Mouse (Mus musculus): Measurements from ENCODE around the gene Tfap2a.
A peak's percentile ranks its signal among the peaks of the same experiment; 100 is the strongest.

The Tfap2a gene

DNA sequence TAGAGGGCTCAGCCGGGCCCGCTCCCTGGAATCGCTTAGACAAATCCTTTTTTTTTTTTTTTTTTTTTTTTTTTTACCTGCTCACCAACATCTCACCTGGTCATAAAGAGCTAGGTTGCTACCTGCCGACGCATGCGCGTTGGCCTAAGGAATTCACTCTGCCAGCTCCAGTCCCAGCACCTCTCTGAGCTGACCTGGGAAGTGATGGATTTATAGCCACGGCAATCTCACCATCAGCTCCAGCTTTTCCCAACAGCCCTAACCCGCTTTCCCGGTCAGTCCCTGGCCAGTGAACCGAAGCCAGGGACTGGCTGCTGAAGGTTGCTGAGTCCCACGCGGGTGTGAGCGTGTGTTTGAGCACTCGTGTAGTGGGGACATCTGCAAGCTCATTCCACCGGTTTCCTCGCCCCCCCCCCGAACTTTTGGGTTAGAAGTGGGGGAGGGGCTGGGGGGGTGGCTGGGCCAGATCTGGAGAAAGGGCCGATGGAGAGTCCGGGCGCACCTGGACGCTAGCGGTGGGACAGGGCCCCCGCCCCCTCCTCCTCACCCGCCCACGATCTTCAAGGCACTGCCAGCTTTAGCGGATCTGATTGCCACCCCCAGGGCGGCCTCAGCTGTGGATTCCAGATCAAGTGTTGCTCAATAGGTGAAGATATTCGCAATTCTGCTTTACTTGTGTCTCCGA lies at the start of gene Tfap2a:
Gene Tfap2a, minus strand, starts transcription at position 181 of the 685 bp plus-strand sequence.
- DNase-seq: no peak

DNA sequence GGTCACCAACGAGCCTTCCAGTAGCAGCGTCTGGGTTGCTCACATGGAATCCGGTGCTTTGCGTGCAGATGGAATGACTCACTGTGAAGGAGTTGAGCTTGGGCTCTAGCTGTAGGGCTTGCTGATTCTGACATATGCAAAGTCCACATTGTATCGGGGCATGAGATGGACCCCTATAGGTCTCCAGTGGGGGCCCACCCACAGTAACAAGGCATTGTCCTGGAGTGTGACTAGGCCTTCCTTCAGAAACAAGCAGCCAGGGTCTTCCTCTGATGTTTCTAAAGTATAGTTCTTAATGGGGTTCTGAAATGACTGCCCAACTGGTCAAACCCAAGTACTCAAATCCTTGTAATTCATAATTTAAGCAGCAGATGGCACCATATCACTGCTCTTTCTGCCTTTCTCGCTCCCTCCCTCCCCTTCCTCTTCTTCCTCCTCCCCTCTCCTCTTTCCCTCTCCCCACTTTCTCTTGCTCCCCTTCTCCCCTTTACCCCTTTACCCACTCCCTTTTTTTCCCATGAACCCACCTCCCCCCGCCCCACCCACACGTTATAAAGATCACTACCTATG lies 46.1 kb upstream of the Tfap2a start:
- DNase-seq: peak; percentile 3

DNA sequence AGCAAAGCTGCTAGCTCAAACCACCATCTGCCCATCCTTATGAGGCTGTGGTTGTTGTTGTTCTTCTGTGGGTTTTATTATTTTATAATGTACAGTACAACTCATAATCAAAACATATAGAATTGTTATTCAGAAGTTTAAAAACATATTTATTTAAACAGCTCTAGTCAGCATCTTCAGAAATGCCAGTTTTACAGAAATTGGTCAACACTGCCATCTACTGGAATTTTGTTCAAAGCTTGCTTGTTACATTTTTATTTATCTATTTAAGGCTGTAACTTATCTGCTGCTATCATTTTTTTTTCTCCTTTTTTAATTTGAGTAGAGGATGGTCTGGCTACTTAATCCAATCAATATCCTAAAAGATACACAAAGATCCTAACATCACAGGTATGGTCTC lies 19.8 kb upstream of the Tfap2a start:
- DNase-seq: no peak

DNA sequence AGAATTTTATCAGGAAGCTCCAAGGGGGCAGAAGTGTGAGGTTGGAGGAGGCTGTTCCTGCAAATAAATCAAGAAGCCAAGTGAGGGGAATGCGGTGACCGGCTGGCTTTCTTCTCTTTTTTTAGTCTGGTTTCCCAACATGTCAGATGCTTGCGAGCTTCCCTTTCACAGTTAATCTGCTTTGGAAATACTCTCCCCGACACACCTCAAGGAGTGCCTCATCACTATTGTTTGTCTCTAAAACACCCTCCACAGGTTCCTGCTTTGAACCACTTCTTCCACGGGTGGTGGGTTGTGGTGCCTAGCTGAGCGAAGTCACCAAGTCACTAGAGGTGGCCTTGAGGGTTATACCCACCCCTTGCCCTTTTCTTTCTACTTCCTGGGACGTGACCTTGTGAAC lies 18.2 kb upstream of the Tfap2a start:
- no peak for DNase-seq

DNA sequence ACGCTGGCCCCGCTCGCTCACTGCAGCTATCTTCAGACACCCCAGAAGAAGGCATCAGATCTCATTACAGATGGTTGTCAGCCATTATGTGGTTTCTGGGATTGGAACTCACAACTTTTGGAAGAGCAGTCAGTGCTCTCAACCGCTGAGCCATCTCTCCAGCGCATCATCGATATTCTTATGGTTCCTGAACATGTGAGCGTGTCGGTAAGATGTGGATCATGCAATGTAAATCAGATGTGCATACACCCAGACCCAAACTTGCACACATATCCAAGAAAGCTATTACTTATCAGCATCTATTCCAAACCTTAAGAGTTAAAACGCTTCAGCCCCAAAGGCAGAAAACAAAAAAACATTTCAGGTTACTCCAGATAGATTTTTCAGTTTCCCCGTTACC lies 15.9 kb upstream of the Tfap2a start:
- DNase-seq: no peak

DNA sequence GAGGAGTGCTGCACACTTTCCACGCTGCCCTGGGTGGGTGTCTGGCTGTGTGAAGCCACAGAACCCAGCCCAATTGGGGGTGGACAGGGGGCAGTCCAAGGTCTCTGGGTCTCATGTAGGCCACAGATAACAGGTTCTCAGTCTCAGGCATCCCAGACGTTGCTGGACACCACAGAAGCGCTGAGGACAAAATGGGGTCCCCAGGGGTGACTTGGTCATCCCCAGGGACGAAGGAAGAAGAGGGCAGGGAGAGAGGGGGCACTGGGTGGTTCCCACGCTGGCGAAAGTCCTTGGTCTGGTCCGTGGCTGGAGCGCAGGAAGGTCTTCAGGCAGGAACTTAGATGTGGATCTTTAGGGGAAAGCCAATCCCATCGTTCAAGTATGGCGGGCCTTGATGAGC lies 13.7 kb upstream of the Tfap2a start:
- DNase-seq: no peak

DNA sequence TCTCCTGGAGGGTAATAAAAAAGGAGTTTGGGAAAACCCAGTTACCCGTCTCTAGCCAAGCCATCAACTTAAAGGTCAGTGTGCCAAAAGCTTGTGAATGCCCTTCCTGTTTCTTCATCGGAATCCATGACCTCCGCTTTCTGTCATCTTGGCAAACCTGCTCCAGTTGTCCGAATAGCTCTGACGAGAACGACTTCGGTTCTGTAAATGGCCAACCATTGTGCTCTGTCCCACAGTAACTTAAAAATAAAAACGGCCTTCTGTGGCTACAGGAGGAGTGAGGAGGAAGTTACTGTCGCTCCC lies 11.4 kb upstream of the Tfap2a start:
- no peak for DNase-seq

DNA sequence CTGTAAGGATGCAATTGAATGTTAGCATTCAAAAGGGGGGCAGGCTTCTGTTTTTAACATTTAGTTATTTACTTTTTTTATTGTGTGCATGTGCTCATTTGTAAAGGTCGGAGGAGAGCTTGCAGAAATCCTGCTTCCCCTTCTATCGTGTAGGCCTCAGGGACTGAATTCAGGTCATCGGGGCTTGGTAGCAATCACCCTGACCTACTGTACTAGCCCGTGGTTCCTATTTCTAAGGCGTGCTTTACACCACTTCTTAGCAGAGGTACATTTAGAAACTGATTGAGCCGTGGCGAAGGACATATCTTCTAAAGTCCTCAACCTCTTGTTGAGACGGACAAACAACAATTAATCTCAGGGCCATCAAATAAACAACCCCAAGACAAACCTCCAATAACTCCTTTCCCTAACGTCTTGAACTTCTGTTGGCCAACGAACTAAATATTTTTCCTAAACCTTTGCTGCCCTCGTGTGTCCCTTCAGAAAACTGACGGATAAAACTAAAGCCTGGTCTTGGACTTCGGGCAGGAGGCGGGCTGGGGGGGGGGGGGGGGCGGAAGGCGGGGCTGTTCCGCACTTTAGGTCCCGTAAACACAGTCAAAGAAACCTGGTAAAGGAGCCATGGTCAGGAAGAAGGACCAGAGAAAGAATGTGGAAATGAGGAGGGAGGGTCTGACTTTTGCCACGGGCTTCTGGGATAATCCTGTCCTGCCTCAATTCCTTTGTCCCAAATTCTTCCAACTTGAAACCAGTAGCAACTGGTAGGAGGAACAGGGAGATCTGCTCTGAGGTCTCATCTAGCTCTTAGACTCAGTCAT lies 10.8 kb upstream of the Tfap2a start:
- no peak for DNase-seq

DNA sequence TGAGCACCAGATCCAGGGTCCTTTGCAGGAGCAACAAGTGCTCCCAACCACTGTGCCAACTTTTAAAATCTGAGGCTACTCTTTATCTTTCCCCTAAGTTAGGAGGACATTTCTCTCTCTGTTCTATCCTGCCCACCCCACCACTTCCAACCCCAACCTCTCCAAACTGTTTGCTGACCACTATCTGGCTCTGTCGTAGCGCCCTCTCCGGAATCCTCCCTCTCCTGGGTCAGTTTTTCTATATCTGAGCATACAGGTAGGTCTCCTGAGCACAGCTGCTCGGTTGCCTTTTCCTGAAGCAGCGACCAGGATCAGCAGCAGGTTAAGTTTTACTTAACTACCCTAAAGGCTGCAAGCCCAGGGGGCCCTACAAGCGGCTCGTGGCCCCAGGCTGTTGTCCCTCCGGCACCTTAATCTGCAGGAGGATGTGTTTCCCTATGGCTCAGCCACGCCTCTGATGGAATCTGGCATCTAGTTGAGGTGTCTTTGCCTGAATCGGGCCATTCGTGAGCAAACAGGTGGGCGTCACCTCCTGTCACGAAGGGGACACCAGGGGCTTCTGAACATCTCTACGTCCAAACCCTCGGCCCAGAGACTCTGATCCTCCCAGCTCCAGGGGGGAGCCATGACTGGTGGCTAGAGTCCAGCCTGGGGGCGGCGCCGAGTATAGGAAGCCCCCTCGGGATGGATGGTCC lies 6.1 kb upstream of the Tfap2a start:
- DNase-seq: no peak

DNA sequence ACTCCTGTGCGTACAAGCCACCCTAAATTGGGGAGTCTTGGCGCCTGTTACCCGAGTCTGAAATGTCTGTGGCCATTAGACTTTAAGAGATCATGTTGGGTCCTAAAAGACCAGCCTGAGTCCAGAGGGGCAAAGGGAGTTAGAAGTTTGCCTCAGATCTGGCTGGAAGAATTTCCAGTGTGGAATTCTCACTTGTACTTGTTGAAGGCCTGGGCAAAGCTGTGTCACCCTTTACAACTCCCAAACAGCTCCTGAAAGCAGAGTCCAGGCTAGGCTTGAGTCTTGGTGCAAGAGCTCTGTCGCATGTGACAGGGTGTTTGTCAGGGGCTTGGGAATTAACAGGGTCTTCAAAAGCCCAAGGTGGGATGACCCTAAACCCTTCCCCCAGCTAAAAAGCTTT lies 5.0 kb upstream of the Tfap2a start:
- no peak for DNase-seq

DNA sequence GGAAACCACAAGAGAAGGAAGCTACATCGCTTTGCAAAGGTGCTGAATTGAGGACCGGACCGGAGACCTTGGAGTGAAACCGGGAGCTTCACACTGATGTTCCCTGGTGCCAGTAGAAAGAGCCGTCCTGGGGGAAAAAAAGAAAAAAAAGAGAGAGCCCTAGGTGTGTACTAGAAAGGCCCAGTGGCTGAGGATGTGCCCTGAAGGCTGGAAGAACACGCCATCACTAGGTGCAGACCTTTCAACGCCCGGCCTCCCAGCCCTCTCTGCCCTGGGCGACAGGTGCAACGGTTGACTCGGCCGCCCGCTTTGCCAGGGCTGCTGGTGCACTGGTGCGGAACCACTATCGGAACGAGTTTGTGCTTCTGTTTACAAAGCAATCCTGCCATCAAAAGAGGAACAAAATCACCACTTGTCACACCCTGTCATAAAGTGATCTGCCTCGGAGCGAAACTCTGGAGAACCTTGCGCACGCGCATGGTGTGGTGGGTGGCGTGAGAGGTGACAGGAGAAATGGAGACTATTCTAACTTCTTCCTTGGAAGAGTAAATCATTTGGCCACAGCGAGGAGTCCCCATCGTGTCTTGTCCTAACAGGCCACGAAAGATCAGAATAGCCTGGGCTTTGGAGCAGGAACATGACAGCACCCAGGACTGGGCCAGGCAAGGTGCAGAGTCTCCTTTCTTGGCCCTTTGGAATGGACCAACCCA lies 3.8 kb upstream of the Tfap2a start:
- DNase-seq: no peak

DNA sequence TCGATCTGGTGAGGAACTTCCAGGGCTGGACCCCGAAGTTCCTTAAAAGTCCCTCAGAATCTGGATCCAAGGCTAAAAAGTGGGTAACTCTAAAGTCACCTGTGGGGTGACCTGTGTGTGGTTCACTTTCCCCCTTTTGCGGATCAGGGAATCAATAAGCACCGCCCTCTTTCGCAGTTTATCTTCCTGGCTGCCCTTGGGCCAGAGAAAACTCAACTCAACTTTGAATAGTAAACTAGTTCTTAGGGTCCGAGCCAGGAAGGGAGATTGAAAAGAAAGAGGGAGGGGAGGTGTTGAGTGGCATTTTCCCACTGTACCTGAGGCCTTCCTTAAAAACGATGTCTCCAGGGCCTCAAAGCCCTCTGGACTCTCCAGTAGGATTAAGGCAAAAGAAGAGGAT lies 3.3 kb upstream of the Tfap2a start:
- DNase-seq: no peak

DNA sequence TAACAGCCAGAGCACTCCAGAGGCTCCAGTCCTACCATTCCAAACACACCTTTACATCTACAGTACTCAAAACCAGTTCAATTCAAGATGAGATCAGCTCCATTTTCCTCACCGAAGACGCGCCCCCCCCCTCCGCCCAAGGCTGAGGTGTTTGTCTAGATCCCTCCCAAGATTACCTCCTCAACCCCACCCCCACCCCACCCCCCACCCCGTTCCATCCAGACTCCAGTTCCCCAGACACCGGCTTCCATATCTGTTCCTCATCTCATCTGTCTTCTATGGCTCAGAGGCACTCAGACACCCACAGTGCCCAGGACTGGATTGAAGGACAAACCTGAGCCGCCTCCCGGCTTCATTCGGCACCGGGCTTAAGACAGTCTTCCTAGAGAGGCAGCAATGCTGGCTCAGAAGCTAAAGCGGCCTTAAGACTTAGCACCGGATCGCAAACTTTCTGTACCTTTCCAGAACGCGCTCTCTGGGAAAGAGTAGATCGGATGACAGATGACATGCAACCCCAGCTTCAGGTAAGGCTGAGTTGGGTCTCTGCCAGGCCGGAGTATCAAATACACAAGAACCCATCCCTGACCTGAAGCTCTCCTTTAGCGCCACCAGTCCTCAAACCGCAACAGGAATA lies 2.7 kb upstream of the Tfap2a start:
- DNase-seq: no peak

DNA sequence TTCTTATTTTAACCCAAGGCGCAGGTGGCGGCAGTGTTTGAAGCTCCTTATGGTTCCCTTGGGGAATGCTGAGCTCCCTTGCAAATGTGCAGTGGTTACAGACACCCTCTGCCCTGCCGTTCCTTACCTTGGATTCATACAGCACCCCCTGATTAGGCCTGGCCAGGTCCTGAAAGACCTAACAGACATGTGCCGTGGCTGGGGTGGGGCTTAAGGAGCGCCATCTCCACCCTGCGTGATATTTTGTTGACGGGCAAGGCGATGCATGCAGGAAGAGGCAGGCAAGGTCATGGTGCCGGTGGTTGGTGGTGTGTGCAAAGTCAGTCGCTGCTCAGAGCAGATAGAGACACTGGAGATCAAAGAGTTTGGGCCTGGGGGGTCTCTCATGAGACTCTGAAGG lies 1.7 kb upstream of the Tfap2a start:
- no peak for DNase-seq

DNA sequence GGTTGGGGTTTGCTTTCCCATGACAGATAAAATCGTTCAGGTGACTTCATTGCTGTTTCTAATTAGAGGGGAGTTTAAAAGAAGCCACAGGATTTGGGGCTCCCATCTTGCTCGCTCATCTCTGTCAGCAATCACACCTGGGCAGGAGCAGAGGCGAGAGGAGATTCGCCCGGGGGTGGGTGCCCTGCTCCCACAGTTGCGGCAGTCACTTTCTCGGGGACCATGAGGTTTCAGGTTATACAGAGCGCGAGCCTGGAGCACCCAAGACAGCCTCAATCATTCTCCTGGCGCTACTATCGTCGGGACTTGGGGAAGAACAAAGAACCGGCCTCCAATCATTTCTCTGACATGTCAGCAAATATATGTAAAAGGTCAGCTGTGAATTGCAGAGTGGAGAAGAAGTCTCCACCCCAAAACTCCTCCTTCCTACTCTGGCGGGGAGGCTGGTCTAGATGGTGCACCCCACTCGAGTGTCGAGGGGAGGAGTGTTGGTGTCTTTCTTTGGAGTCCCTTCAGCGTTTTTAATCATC lies 1.0 kb upstream of the Tfap2a start:
- no peak for DNase-seq

DNA sequence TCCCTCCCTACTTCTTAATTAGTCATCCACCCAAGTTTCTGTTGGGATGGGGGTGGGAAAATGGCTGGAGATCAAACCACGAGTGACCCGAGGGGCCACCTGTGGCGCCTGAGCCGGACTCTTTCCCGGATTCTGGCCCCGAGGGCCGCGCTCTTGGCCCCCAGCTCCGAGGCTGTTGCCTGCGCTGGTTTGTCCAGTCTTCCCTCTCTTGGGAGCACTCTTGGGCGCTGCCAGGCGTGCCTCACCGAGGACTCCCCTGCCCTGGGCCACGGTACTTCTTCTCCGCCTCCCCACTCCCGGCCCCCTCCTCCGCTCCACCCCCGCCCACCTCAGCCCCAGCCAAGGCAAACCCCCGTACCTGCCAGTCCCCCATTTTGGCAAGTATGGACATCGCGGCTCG lies 415 bp downstream of the Tfap2a start:
- DNase-seq: no peak

DNA sequence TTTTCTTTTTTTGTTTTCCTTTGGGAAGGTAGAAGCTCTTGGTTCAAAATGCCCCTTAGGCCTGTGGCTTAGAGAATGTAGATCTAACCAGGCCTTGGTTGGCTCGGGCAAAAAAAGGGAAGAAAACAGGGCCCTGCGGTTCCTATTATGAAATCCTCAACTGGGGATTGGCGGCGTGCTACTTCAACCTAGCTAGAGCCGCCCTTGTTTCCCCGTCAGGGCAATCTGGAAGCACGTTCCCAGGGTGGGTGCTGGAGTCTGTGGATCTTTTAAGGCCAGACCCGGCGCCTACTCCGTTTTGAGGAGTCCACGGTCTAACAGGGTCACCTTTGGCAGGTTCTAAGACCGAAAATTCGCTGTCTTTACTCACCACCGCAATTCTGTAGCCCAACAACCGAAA lies 1.1 kb downstream of the Tfap2a start:
- DNase-seq: no peak

DNA sequence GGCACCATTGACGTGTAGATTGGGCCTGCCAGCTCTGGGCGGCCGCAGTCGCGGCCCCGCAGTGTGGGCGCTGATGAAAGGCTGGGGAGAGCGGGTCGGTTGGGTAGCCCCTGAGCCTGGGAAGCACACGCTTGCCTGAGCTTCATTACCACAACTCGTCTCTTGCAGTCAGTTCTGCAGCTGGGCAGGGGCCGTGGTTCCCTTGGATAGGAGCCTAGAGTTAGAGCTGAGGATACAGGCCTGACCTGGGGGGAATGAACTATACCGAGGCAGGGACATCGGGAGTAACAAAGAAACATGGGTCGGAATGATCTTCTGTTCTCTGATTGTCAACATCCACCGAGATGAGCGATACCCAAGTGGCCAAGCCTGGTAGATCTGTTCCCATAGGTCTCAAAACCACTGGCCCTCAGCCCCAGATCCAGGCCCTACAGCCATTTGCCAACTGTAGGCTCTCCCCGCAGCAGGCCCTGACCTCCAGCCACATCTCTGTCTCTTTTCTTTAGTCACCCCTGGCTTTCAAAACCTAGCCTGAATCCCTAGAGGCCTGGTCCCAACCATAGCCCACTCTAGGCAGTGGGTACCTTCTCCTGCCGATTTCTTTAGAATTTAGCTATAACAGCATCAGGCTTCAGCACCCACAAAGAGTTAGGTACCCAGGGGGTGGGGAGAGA lies 1.9 kb downstream of the Tfap2a start:
- no peak for DNase-seq

DNA sequence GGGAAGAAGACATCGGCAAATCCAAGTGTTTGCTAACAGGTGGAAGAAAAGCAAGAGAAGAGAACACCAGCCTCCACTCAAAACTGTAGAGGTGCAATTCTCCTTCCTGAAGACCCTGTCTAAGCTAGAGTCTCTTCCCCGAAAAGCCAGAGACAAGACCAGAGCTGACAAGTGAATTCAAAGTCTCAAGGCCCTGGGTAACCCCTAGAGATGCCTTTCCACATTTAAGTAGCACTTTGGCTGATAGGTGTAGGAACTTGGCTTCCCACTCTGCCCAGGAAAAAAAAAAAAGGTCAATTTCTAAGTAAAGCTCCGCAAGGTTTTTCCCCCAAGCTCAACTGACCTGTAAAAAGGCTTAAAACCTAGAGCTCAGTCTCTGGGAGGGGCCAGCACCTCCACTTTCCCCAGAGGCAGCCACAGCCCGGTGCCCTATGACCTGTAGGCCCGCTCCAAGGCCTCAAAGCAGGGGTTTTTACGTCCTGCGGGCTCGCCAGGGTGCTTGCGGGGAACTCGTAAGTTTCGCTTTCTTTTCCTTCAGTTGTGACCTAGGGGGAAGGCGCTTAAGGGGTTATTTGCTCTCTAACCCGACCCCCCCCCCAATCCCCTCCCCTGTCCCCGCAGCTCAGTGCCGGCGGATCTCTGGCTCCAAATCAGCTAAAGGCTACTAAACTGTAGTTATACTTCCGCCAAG lies 2.6 kb downstream of the Tfap2a start:
- no peak for DNase-seq

DNA sequence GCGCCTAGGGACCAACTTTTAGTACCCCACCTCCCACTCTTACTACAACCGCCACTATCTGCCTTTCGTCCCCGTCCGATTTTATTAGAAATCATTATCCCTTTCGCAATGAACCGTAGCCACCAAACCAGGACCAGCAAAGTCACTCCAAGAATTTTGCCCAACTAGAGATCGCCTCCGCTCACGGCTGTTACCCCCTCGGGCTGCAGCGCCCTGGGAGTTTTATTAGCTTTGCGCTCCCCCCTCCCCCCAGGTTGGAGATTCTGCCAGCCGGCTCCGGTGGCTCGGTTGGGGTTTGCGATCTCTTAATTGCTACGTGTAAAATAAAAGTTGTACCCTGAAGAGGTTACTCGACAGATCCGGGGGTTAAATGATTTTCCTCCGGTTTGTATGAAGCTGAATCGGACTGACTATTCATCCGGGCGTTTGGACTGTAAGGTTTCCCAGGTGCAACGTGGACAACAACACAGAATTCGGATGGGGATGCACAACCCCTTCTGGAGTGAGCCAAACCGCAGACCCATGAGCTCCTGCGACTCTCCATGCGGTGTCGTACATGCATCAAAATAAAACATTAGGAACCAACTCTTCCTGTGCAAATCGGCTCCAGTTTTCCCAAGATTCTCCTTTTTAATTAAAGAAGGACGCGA lies 3.7 kb downstream of the Tfap2a start:
- DNase-seq: no peak
